Mouse (Mus musculus) kidney, adult 2 months (tissue): ENCODE measurements around the gene Hoxd1.

Experiments
- CTCF ChIP-seq: fragments of 200-500 bp; conservative IDR thresholded peaks from 2 replicates; pipeline ENCODE4 v1.5.1; 2011; ENCODE audit warnings: low read depth, mild to moderate bottlenecking, control low read depth, low read length, moderate library complexity, mixed read lengths; ENCODE audit not compliant: insufficient read depth, insufficient read length
- POLR2A ChIP-seq: fragments of 200-500 bp; IDR thresholded peaks from one replicate; pipeline ENCODE4 v1.6.1; 2011; ENCODE audit warnings: low read depth, low read length, control low read depth

DNA sequence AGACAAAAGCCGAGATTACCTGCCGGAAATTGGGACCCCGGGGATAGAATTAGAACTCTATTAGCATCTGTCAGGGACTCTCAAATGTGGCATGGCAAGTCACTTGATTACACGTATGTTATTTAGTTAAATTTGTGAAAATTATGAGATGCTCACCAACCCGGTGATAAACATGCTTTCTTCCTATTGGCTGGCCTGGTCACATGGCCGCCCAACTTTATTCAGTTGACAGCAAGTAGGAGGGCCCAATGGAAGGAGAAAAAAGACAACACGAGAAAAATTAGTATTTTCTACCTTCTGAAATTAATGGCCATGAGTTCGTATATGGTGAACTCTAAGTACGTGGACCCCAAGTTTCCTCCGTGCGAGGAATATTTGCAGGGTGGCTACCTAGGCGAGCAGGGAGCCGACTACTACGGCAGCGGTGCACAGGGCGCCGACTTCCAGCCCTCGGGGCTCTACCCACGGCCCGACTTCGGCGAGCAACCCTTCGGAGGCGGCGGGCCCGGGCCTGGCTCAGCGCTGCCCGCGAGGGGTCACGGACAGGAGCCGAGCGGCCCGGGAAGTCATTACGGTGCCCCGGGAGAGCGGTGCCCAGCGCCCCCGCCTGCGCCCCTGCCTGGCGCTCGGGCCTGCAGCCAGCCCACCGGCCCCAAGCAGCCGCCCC is 35.7 kb upstream of the Hoxd1 start:
- TF ChIP-seq POLR2A, result no peak
- no peak for TF ChIP-seq CTCF
